Mouse (Mus musculus): ENCODE measurements around the gene Csk. TPM values are rescaled to one million over a fixed set of nuclear protein-coding genes. Genes with fewer than 3 reads are reported as not detected.

Csk gene
- total and polyA plus RNA-seq, 3 experiments, result 213 to 338 TPM; not detected in 1

DNA sequence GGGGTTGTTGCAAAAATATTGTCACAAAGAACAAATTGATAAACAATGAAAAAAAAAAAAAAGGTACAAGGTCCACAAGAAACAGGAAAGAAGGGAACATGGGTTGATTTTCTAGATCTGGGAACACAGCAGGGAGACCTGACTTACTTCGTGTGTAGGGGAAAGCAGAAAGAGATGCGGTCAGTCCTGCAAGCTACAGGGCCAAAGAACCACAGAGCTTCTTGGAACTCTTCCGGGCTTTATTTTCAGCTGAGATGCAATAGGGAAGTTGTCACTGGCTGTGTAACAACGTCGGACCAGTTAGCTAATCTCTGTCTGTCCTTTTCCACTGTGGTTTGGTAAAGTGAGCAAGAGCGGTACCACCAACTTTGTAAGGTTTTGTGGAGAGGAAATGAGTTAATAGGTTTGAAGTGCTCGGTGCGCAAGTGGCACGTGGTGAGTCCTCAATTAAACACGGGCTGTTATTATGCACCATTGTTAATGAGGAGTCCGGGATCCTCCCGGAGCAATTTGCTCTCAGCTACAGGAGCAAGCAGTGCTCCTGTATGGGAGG lies 6.8 kb downstream of the Csk start (continued):
- peak in 1 of 2 experiments; percentile 61; a peak in 1 of 4 replicates for TF ChIP-seq POLR2A (IDR thresholded peaks at IDR 0.05; ENCODE audit: control insufficient read depth in 1 of 2, insufficient read depth in 1 of 2, low read depth in 1 of 2, low read length in 2 of 2, poor library complexity in 1 of 2)
- TF ChIP-seq MAFK (IDR thresholded peaks at IDR 0.05; ENCODE audit: borderline replicate concordance, low read depth, low read length), result no peak
- no peak for TF ChIP-seq RAD21 (IDR thresholded peaks at IDR 0.05; ENCODE audit: low read depth, low read length)
- TF ChIP-seq MEF2A (IDR thresholded peaks at IDR 0.05; ENCODE audit: extremely low read depth, insufficient replicate concordance, low read depth, low read length, poor library complexity, severe bottlenecking), result no peak
- no peak; the same call in 1 of the 2 replicates for TF ChIP-seq GATA1 (IDR thresholded peaks at IDR 0.05; ENCODE audit: low read depth, low read length)
- TF ChIP-seq ZMIZ1 (IDR thresholded peaks at IDR 0.05; ENCODE audit: low read depth, low read length), result peak; percentile 62; the same call in 1 of the 2 replicates
- TF ChIP-seq MAZ (IDR thresholded peaks at IDR 0.05; ENCODE audit: low read depth, low read length), result 0 out of 2 replicates have a peak, but pooled peaks have one; percentile 25
- TF ChIP-seq USF2 (IDR thresholded peaks at IDR 0.05; ENCODE audit: borderline replicate concordance in 1 of 2, insufficient read depth in 1 of 2, low read depth in 1 of 2, low read length in 2 of 2), result no peak

DNA sequence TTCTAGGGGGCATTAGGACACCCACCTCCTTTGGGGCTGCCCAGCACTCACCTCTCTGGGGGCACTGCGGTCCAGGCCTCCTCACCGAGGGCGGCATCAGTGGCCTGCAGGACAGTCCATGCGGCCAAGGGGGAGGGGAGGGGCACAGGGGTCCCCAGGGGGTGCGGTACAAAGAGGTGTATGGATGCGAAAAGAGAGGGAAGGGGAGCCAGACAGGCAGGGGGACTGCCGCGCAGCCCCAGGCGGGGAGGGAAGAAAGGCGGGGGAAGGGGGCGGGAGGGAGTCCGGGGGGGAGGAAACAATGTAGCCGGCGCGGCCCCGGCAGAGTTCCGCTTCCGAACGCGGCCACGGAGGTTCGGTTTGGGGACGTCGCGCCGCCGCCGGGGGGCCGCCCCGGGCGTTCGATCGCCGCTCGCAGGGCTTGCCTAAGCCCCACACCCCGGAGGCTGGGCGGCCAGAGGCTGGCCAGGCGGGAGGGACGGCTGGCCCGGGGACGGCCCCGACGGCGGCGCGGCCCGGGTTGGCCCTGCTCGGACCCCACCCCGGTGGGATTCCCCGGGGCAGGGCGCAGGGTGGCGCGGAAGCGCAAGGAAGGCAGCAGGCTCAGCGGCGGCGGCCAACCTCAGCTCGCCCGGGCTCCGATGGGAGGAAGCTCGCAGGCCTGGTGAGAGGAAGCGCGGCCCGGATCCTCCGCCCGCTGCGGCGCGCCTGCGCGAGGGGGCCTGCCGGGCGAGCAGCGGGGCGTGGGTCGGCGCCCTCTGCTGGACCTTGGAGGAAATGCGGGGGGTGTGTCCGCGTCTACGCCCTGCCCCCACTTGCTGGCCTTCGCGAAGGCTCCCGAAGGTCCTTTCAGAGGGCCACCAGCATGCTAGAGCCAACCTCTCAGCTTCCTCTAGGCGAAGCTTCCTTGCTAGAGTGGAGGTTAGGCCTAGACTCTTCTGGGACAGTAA lies 8.2 kb downstream of the Csk start:
- no peaks in the 10 kb centered on the region for H3K27me3 ChIP-seq (ENCODE audit: control insufficient read depth in 1 of 2, insufficient read depth in 2 of 2, low read length in 2 of 2)
- DNase-seq (ENCODE audit: low read depth, low spot score), result peak; percentile 92
- peaks cover 0 to 41% of the 10 kb centered on the region in 2 experiments; a peak in 3 of 4 replicates for H3K36me3 ChIP-seq (ENCODE audit: control insufficient read depth in 1 of 2, insufficient read depth in 2 of 2, low read length in 2 of 2)
- H3K9ac ChIP-seq (ENCODE audit: control insufficient read depth, low read depth, low read length, poor library complexity, severe bottlenecking), result peak overlapping the region; percentile 98
- H3K4me3 ChIP-seq (ENCODE audit: control insufficient read depth in 1 of 2, insufficient read depth in 1 of 2, low read depth in 2 of 2, low read length in 2 of 2), result peak overlapping the region; percentile 85 to 89
- H3K27ac ChIP-seq (ENCODE audit: control insufficient read depth, low read depth, low read length), result peak overlapping the region; percentile 99
- H3K79me2 ChIP-seq (ENCODE audit: control insufficient read depth, insufficient read depth, low read length, poor library complexity), result peaks cover 53% of the 10 kb centered on the region
- peaks cover 24 to 60% of the 10 kb centered on the region in 2 experiments for H3K4me1 ChIP-seq (ENCODE audit: control insufficient read depth in 1 of 2, insufficient read depth in 2 of 2, low read length in 2 of 2)
- no peaks in the 10 kb centered on the region for H3K9me3 ChIP-seq (replicated peaks; ENCODE audit: insufficient read depth, low read length)
- TF ChIP-seq POLR2AphosphoS2 (IDR thresholded peaks at IDR 0.05; ENCODE audit: low read length) (0 out of 2 replicates have a peak, but pooled peaks have one; percentile 29), MXI1 (IDR thresholded peaks at IDR 0.05; ENCODE audit: low read depth, low read length) (peak; percentile 60), TAL1 (IDR thresholded peaks at IDR 0.05; ENCODE audit: low read length) (no peak), GATA1 (IDR thresholded peaks at IDR 0.05; ENCODE audit: low read depth, low read length) (no peak), ZKSCAN1 (IDR thresholded peaks at IDR 0.05; ENCODE audit: low read depth, low read length) (no peak), POLR2A (IDR thresholded peaks at IDR 0.05; ENCODE audit: control insufficient read depth in 1 of 2, insufficient read depth in 1 of 2, low read depth in 1 of 2, low read length in 2 of 2, poor library complexity in 1 of 2) (peak; percentile 49 to 80; a peak in 3 of 4 replicates), ELF1 (IDR thresholded peaks at IDR 0.05; ENCODE audit: low read depth, low read length) (peak; percentile 56; the same call in 1 of the 2 replicates), MYB (IDR thresholded peaks at IDR 0.05; ENCODE audit: low read depth, low read length) (no peak), UBTF (IDR thresholded peaks at IDR 0.05; ENCODE audit: borderline replicate concordance, insufficient read depth, low read depth, low read length) (0 out of 2 replicates have a peak, but pooled peaks have one; percentile 85), TCF12 (IDR thresholded peaks at IDR 0.05; ENCODE audit: low read depth, low read length) (peak; percentile 66), SMC3 (IDR thresholded peaks at IDR 0.05; ENCODE audit: low read depth, low read length) (peak; percentile 47; the same call in 1 of the 2 replicates), NRF1 (IDR thresholded peaks at IDR 0.05; ENCODE audit: insufficient read depth, low read depth, low read length, poor library complexity, severe bottlenecking) (peak; percentile 92), ZMIZ1 (IDR thresholded peaks at IDR 0.05; ENCODE audit: low read depth, low read length) (peak; percentile 74), MEF2A (IDR thresholded peaks at IDR 0.05; ENCODE audit: extremely low read depth, insufficient replicate concordance, low read depth, low read length, poor library complexity, severe bottlenecking) (no peak), MAFK (IDR thresholded peaks at IDR 0.05; ENCODE audit: borderline replicate concordance, low read depth, low read length) (no peak), EP300 (IDR thresholded peaks at IDR 0.05; ENCODE audit: low read depth in 1 of 2, low read length in 2 of 2) (peak in 1 of 2 experiments; percentile 17; a peak in 1 of 4 replicates), ZNF384 (IDR thresholded peaks at IDR 0.05; ENCODE audit: low read depth, low read length) (no peak), MAZ (IDR thresholded peaks at IDR 0.05; ENCODE audit: low read depth, low read length) (peak; percentile 86), USF2 (IDR thresholded peaks at IDR 0.05; ENCODE audit: borderline replicate concordance in 1 of 2, insufficient read depth in 1 of 2, low read depth in 1 of 2, low read length in 2 of 2) (no peak), RCOR1 (IDR thresholded peaks at IDR 0.05; ENCODE audit: low read depth, low read length) (no peak), POLR2AphosphoS5 (IDR thresholded peaks at IDR 0.05; ENCODE audit: borderline replicate concordance, low read depth, low read length) (no peak), CHD2 (IDR thresholded peaks at IDR 0.05; ENCODE audit: low read length) (peak; percentile 36; the same call in 1 of the 2 replicates), NELFE (IDR thresholded peaks at IDR 0.05; ENCODE audit: low read depth, low read length) (peak; percentile 73), RAD21 (IDR thresholded peaks at IDR 0.05; ENCODE audit: low read depth, low read length) (peak; percentile 26), MAX (IDR thresholded peaks at IDR 0.05; ENCODE audit: low read length) (peak; percentile 80), SIN3A (IDR thresholded peaks at IDR 0.05; ENCODE audit: low read length) (peak; percentile 83), ETS1 (IDR thresholded peaks at IDR 0.05; ENCODE audit: low read depth, low read length) (peak; percentile 59; the same call in 1 of the 2 replicates), CTCF (IDR thresholded peaks at IDR 0.05 in 2 of 3, conservative IDR thresholded peaks at IDR 0.05 in 1 of 3; ENCODE audit: control insufficient read depth in 1 of 3, insufficient read depth in 1 of 3, low read depth in 2 of 3, low read length in 3 of 3, poor library complexity in 1 of 3, severe bottlenecking in 1 of 3) (peak; percentile 78 to 93 (median 86))

Data from MEL (cell line).